Mouse (Mus musculus) layer of hippocampus, adult 18-20 months (tissue): ENCODE results near the gene Sh3gl3. TPM values are rescaled to one million over a fixed set of nuclear protein-coding genes. Genes with fewer than 3 reads are reported as not detected.
A peak's percentile ranks its signal among the peaks of the same experiment; 100 is the strongest.

Experiments used
- DNase-seq, 2 experiments: peaks; one replicate each; pipeline ENCODE4 v3.0.0; 2022; ENCODE audit warnings: low spot score in 2 of 2
- total RNA-seq, 2 experiments: library from RNA; stranded (reverse); gene quantifications; 2 replicates each; pipeline ENCODE4 v1.2.3; 2021

The Sh3gl3 gene
- total RNA-seq, 2 experiments from 2014 or later: 45.5 to 48.8 TPM

DNA sequence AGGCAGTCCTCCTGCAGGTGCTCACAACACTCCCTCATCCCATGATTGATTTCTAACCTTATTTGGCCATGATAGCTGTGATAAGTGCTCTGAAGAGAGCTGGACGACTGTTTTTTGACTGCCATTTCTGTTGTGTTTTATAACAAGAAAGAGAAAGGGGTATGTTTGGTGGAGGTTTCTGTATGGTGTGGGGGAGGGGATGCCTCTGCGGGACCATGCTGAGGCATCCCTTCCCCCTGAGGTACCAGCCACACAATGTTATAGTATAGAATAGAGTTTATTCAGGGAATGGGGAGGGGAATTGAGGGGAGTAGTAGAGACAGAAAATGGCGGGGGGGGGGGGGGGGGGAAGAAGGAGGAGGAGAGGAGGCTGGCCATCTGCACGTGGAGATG, 61.3 kb downstream of the Sh3gl3 start:
- DNase-seq: no peak

GRCm38 (mm10) chr7:82235486-82235885, 61.8 kb downstream of the Sh3gl3 start:
- no peak for DNase-seq

GRCm38 (mm10) chr7:82236152-82236898, 62.7 kb downstream of the Sh3gl3 start:
- no peak for DNase-seq

DNA sequence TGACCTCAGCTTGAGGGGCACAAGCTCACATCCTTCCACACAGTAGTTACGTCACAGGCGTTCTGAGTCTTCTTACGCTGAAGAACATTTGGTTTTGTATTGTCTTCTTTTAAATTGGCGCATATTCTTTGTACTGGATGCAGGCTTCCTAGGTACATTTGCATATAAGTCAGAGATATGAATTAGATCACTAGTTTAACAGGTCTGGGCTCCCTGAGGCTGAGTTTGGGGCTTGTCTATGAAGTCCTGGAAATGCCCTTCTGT, 63.2 kb downstream of the Sh3gl3 start:
- DNase-seq: no peak

- no peak for DNase-seq
Observed at GRCm38 (mm10) chr7:82240424-82241240, 67.0 kb downstream of the Sh3gl3 start.

GRCm38 (mm10) chr7:82244701-82245100, 71.1 kb downstream of the Sh3gl3 start:
- no peak for DNase-seq

DNA sequence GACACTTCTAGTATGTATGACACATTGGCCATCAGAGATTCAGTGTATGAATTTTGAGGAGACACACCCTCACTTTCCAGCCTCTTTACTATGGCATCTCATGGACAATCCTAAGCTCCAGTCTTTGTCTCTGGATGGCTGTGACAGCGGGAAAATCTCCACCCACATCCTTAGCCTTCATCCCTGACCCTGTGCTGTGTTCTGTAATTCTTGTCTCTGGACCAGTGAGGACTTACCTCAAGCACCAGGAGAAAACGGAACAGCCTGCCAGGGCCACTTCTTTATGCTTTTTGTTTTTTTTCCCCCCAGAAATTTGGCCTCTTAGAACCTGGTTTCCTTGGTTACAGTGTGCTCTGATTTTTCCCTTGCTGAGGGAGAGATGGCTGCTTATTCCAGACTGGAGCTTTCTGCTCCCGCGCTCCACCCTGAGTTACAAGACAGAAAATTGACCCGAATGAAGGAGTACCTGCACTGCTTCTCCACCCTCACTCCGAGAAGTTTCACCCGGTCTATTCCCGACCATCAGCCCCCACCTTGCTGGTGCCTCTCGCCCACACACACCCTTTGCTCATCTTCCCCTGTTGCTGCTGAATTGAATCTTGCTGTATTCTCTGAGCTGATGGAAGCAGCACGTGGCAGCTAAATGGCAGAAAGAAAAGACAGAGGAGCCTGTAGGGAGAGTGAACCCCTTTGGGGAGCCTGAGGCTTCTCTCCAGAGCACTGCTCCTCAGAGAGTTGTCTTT, 75.5 kb downstream of the Sh3gl3 start:
- DNase-seq: peak in 1 of 2 experiments; percentile 9

- DNase-seq: no peak
Observed at GRCm38 (mm10) chr7:82253309-82253708, 79.7 kb downstream of the Sh3gl3 start.

GRCm38 (mm10) chr7:82256936-82257335, 83.3 kb downstream of the Sh3gl3 start:
- DNase-seq: no peak

DNA sequence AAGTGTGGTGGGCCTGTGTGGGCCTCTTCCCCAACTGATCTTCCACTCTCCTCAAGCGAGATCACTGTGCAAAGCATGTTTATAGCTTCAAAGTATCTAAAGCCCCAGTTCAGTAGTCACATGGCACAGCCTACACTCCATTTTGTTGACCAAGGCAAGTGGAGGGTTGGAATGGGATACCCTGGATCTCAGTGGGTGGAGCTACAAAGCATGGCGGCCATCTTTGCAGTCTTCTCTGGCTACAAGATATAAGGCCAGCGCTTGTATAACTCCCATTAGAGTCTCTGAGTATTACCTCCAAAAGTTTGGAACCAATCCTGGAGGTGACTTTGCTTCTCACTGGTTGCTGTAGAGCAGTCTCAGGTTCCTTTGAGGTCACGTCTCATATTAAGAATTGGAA, 83.9 kb downstream of the Sh3gl3 start:
- DNase-seq: no peak

DNA sequence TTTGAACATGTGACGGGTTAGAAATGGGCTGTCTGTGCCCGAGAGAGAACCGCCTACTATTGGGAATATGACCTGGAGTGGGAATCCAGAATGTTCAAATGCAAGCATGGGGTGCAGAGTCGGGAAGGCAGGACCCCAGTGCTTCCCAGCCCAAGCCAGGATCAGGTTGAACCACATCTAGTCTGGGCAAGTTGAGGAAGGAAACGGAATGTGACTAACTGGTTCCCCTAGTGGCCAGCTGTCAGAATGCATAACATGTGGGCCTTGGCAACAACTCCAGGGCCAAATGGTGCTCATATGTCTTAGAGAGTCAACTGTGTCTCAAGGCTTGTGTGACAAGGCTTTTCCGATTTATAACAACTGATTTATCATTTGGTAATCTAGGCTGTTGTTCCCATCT, 86.6 kb downstream of the Sh3gl3 start:
- peak in 1 of 2 experiments; percentile 75 for DNase-seq

GRCm38 (mm10) chr7:82263141-82263540, 89.5 kb downstream of the Sh3gl3 start:
- peak in 1 of 2 experiments; percentile 79 for DNase-seq

DNA sequence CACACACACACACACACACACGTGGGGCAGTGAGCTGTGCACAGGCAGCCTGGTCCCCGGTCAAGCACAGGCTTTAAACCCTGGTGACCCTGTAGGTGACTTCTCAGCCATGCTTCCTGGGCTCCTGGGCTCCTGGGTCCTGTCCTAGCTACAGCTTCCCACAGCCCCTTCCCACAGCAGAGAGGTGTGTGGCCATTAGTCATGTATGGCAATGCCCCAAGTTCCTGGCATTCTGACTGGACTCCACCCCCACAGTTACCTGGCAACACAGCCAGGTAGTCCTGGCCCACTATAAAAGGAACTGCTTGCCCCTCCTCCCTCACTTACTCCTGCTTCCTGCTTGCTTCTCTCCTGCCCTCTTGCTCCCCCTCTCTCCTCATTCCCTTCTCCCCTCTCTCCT, 90.5 kb downstream of the Sh3gl3 start:
- no peak for DNase-seq

DNA sequence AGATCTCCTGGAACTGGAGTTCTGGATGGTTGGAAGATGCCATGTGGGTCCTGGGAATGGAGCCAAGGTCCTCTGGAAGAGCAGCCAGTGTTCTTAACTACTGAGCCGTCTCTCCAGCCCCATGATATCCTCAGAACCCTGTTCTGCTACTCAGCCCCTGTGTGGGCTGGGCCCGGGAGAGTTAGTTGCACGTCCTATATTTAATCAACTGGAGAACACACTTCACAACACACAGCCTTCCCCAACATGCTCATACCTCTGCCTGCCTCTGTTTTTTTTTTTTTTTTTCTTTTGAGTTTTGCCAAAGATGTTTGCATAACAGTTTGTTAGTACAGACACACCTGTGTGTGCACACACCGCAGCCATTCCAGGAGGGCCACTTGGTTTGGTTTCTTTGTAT, 91.7 kb downstream of the Sh3gl3 start:
- no peak for DNase-seq

DNA sequence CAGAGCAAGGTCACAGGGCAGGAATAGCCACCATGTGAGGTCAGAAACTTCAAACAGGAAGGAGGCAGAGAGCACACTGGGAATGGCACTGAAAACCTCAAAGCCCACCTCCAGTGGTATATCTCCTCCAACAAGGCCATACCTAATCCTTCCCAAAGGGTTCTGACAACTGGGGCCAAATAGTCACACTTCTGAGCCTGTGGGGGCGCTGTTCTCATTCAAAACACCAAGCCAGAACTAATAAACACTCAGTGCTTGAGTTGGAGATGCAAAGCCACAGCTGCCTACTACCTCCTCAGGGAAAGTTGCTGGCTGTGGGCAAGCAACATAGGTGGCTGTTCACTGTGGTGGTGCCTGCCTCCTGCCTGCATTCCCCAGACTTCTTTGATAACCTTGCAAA, 96.3 kb downstream of the Sh3gl3 start:
- no peak for DNase-seq

DNA sequence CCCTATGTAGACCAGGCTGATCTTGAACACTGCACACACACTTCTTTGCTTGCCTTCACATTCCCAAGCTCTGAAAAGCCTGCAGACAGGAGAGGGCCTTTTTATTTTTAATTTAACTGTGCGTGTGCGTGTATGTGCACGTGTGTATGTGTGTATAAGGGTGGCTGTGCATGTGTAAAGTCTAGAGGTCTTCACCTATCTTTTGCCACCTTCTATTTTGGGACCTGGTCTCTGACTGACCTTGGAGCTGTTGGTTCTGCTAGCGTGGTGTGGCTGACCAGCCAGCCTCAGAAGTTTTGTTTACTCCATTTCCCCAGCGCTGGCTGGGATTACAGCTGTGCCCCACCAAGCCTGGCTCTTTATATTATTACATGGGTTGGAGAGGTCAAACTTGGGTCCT, 98.1 kb downstream of the Sh3gl3 start:
- DNase-seq: no peak

GRCm38 (mm10) chr7:82272875-82273274, 99.2 kb downstream of the Sh3gl3 start:
- DNase-seq: peak in 1 of 2 experiments; percentile 59

DNA sequence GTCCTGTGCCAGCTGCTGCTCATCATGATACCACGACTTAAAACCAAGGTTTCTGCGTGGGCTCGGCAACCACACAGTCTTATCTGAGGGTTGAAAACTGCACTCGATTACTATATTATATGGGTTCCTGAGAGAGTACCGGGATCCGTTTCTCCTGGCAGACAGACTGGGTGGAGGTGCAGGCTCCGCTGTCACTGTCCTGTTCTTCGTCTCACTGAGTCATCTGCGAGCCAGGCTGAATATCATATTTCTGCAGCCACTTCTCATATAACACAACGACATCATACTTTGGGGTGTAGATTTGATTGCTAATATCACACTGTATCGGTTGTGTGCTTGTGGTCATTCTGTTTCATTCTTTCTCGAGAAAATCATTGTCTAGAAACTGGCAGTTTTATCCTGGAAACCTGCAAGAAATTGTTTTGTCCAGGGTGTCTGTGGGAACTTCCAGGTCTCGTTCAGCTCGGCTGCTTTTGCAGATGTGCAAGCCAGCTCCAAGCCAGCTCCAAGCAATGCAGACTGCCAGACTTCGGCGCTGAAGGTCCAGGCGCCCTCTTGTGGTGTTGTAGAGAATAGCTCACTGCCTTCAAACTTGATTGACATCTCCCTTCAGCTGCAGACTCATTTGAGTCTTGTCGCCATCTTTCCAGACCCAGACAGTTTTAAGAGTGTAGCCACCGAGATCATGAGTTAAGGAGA, 100.5 kb downstream of the Sh3gl3 start:
- peak; percentile 50 to 70 for DNase-seq

GRCm38 (mm10) chr7:82274975-82275374, 101.3 kb downstream of the Sh3gl3 start:
- DNase-seq: no peak

DNA sequence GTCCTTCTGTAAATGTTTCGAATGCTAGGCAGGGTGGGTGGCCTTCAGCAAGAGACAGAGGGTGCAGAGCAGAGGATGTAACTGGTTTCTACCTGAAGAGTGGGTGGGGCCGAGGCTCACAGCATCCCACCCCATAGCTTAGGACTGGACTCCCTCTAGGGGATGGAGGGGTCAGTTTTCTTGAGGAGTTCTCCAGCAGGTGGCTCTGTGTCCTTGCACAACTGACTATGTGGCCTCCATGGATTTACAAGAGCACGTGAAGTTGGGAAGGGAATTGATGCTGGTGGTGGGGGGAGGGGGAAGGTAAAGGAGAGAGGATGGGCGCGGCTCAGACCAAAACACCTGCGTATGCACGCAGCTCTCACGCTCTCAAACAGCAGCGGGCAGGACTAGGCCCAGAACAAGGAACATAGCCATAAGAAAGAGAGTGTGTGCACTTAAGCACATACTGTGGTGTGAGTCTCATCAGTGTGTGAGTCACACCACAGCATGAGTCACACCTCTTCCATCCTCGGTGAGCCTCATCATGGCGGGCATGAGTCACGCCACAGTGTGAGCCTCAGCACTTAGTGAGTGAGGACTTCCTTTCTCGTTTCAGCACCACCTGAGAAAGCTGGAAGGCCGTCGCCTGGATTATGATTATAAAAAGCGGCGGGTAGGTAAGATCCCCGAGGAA, 102.0 kb downstream of the Sh3gl3 start:
- no peak for DNase-seq

DNA sequence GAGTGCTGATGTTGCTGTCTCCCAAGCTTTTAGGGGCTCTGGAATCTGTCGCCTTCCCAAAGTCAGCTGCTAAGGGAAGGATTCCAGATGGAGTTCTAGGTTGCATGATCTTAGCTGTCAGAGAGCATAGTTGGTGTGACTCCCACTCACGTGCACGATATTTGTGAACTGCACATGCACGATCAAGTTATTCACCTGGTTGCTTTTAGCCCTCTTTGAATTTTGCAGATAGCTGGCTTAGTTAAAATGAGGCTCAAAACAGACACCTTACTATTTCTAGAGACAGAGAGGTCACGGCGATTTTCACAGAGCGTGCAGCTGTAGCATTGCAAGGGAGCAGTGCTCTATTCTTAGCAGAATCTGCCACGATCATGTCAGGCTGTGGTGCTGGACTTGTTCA, 108.4 kb downstream of the Sh3gl3 start:
- no peak for DNase-seq
